Mouse (Mus musculus): ENCODE results near the gene Zfp148.

Zfp148 gene

GRCm38 (mm10) chr16:33379944-33380881, at the start of gene Zfp148:
Gene Zfp148, plus strand, starts transcription at chr16:33380836.
- DNase-seq = peak; percentile 92

DNA sequence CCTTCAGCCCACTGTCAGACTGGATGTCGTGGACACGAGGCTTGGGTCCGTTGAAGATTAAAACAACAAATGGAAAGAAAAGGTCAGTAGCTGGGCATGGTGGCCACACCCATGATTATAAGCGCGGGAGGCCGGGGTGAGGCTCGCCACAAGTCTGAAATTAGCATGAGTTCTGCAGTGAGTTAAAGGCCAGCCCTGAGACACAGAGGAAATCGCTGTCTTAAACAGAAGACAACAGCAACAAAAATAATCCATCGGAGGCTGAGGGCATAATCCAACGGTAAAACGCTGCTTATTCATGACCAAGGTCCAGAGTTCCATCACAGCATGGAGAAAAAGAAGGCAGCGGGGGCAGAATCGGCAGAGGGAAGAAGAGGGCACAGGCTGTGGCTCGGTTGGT, 47.6 kb upstream of the Zfp148 start:
- no peak for DNase-seq

DNA sequence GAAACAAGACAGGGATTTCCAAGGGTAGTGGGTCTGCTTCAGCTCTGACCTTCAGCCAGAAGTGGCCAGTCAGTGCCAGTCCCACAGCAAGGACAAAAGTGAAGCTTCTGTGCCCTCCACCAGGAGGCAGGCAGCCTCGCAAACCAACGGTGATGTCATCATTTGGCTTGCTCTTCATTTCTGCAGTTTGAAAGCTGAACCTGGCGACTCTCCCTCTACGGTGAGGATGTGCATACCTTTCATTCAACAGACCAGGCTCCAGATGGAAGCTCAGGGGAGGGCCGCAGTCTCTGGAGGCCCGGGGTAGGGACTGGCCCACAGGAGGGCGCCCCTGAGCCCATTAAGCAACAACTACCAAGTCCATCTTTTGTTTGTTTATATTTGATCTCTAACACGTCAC, 43.5 kb upstream of the Zfp148 start:
- peak; percentile 95 for DNase-seq

DNA sequence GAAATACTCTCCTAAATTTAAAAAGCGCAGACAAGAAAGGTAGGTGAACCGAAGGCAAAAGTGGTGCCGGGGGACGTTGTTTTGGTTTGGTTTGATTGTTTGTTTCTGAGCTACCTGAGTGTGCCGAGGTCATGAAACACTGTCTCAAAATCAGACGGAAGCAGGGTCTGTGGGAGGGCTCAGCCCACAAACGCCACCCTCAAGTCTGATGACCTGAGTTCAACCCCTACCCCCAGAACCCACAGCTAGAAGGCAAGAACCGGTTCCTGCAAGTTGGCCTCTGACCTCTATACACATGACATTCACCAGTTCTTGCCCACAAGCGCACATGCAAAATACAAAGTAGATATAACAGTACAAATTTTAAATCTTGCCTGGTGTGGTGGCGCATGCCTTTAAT, 43.0 kb upstream of the Zfp148 start:
- DNase-seq = no peak

- DNase-seq = no peak
These were observed 42.1 kb upstream of the Zfp148 start for GRCm38 (mm10) chr16:33338492-33338891.

- no peak for DNase-seq
These were observed 41.2 kb upstream of the Zfp148 start for GRCm38 (mm10) chr16:33339476-33339875.

- no peak for DNase-seq
These were observed 38.3 kb upstream of the Zfp148 start for GRCm38 (mm10) chr16:33342356-33342755.

DNA sequence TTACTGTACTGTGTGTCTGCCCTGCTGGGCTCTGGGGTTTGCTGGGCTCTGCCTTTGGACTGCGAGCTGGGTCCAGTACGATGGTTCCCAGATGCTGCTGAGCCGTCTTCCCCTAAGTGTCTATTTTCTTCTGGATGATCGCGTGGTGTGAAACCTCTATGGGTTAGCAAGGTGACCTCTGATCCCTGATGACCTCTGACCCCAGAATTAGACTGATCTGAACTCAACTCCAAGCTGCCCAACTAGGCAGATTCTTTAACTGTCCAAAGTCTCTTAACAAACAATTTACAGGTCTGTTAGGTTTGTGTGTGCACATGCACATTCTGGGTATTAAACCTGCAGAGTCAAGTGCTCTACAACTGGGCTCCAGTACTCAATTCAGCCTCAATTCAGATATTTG, 37.5 kb upstream of the Zfp148 start:
- no peak for DNase-seq

- DNase-seq = no peak
These were observed 37.0 kb upstream of the Zfp148 start for GRCm38 (mm10) chr16:33343601-33344000.

GRCm38 (mm10) chr16:33344379-33344778, 36.3 kb upstream of the Zfp148 start:
- DNase-seq = no peak

DNA sequence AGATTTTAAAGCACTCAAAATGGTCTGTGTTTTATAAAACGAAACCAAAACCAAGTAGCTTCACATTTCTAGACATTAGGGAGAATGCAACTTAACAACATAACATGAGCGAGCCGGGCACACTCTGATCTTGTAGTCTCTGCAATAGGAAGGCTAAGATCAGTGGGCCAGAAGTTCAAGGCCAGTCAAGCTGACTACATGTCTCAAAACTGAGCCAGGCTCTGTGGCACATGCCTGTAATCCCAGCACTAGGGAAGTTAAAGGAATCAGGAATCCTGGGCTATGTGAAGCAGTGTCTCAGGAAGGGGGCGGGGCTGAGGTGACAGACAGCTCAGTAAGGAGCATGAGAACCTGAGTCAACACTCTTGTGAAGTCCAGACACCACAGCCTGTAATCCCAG, 35.8 kb upstream of the Zfp148 start:
- DNase-seq = no peak

DNA sequence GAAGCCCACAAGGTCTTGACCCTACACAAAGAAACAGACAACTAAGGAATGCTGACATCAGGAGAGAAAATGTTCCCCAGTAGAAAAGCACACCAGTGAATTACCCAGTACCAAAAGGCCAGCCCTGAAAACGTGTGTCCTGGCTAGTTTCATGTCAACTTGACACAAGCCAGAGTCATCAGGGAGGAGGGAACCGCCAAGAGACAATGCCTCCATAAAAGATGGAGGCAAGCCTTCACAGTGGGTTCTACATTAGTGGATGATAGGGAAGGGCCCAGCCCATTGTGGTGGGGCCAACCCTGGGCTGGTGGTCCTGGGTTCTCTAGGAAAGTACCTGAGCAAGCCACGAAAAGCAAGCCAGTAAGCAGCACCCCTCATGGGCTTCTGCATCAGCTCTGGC, 34.3 kb upstream of the Zfp148 start:
- no peak for DNase-seq

- no peak for DNase-seq
These were observed 33.5 kb upstream of the Zfp148 start for GRCm38 (mm10) chr16:33347134-33347533.

DNA sequence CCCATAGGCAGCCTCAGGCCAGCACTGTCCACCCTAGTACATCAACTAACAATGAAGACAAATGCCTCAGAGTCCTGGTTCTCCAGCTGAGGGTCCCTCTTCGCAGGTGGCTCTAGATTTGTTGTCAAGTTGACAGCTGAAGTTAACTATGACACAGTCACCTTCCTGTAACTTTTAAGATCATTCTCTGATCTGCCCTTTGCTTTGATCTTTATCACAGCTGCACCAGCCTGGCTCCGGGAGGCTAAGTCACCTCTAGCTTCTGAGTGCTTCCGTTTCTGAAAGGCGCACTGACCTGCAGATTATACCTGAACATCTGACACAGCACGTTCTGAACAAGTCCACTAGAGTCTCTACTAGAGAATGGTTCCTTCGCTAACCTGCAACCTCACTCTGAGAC, 22.8 kb upstream of the Zfp148 start:
- no peak for DNase-seq

DNA sequence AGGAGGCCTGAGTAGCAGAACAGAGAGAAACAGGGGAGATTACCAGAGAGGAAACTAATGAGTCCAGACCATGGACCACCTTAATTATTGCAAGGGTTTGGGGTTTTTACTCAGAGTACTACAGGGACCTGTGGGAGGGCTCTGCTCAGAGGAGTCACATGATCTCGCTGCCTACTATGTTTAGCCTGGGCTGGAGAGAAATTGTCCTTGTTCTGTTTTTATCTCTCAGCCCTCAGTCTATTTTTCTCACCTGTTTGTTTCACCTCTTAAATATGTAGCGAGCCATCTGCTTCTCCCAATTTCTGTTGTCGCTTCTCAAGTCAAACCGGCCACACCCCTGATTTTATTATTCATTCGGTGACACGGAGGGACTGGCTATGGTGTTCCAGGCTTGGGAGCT, 14.9 kb upstream of the Zfp148 start:
- no peak for DNase-seq

- no peak for DNase-seq
These were observed 12.0 kb upstream of the Zfp148 start for GRCm38 (mm10) chr16:33368632-33369031.

DNA sequence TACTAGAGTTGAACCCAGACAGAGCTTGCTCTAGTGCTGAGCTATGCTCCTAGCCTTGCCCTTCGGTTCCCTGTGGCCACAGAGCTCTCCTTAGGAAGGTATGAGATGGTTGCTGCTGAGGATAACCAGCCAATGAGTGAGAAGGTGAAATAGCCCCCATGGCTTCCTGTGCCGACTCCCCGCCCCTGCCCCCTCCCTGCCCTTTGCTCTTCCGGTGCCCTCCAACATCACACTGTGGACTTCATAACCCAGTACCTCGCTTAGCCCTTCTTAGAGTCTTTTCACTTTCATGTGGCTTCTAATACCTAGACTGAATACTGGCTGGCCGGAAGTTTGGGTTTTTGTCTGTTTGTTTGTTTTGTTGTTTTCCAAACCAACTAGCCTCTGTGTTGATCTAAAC, 9.8 kb upstream of the Zfp148 start:
- no peak for DNase-seq

DNA sequence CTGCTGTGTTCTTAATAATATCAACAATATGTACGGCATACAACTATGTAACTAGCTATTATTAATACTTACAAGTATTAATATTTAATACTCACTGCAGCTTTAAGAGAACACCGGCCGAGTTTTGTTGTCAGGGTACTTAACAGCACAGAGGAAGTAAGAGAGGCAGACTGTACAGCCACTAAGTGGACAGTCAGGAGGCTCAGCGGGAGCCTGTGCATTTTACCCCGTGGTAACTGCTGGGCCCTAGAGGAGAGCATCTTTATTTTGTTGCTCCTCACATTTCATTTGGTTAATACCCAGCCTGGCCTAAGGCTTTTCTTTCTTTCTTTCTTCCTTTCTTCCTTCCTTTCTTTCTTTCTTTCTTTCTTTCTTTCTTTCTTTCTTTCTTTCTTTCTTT, 8.0 kb upstream of the Zfp148 start:
- DNase-seq = no peak

- DNase-seq = no peak
These were observed 7.3 kb upstream of the Zfp148 start for GRCm38 (mm10) chr16:33373326-33373725.

DNA sequence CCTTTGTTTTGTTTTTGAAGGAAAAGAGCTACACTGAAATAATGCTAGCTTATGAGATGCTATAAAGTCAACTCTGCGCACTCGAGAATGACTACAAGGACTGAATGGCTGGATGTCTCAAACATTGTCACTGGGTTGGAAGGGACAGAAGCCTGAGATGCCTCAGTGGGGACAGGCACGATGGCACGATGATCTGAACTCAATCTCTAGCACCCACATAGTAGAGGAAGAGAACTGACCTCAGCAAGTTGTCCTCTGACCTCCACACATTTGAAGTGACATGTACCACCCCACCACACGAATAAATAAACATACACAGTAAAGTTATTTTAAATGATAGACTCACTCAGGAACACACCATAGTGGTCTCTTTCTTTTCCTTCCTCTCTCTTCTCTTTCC, 4.4 kb upstream of the Zfp148 start:
- DNase-seq = no peak

DNA sequence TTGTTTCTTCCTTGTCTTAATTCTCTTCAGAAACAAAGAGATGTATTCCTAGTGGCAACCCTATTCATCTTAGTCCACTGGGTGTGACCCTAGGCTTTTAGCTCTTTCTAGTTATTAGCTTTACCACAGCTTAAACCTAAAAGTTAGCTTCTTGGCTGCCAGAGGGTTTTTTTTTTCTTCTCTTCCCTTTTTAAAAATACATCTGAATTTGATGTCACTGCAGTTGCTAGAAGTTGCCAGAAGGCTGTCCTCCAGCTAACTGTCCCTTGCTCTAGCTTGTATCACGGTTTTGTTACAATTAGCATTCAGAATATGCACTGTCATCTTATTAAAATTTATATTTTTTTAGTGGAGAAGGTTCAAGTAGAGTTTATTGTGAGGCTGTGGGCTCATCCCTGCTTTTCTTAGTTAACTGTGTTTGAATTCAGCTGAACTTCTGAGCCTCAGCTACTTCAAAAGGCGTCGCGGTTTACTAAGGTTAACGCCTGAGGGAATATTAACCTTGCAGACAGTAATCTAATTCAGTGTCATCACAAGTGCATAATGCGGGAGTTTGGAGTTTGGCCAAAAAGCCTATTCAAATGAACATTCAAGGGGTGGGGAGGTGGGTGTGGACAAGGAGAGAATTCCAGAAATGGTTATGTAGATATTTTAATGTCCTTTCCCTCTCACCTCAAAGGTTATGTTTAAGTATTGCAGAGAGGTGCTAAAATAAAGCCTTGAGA, 1.3 kb upstream of the Zfp148 start:
- no peak for DNase-seq

DNA sequence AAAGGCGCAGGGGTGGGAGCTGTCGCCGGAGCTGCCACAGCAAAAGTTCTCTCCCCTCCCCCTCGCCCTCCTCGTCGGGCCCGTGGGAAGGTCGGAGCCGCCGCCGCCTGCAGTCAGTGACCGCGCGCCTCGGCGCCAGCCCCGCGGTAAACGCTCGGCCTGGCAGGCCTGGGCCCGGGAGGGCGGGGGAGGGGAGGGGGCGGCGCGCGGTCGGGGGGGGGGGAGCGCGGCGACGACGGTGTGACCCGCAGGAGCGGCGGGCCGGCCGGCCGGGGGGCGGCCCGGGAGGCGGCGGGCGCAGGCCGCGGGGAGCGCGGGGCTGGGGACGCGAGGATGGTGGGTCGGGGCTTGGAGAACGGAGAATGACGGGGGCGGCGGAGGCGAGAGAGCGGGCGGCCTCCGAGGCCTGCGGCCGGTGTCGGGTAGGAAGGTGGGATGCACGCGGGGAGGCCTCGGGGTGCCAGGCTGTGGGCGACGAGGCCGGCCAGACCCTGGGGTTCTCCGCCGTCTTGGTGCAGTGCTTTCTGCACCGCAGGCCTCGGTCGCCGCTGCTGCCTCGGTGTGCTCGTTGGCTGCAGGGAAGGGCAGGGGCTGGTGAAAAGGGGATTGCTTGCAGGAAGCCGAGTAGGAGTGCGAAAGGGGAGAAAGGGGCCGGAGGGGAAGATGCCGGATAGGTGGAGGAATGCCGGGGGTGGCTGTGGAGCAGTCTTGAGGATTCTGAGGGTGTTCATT, 412 bp downstream of the Zfp148 start:
- DNase-seq = peak; percentile 48

- no peak for DNase-seq
These were observed 1.1 kb downstream of the Zfp148 start for GRCm38 (mm10) chr16:33381614-33382245.

All from cerebellum, adult 11-12 months (tissue).